Mouse (Mus musculus): ENCODE results near the gene Mettl7a1.
"Not testable (repeated sequence)": the region's sequence is repeated elsewhere in the genome, so short reads cannot be mapped to it uniquely, and the experiment has no call there.

Mettl7a1 gene

GRCm38 (mm10) chr15:100304019-100304991 lies at the start of gene Mettl7a1:
TSS of gene Mettl7a1 (plus strand) at chr15:100304140.
- DNase-seq, result peak; percentile 92 to 93

- no peak for DNase-seq
These were observed 47.6 kb upstream of the Mettl7a1 start for GRCm38 (mm10) chr15:100256386-100256785.

GRCm38 (mm10) chr15:100257305-100257704 lies 46.6 kb upstream of the Mettl7a1 start:
- DNase-seq, result no peak

GRCm38 (mm10) chr15:100258646-100259425 lies 45.1 kb upstream of the Mettl7a1 start:
- no peak for DNase-seq

- DNase-seq, result not testable (repeated sequence)
These were observed 43.6 kb upstream of the Mettl7a1 start for GRCm38 (mm10) chr15:100260351-100260750.

GRCm38 (mm10) chr15:100263246-100263905 lies 40.6 kb upstream of the Mettl7a1 start:
- peak in 1 of 2 experiments; percentile 25 for DNase-seq

- no peak for DNase-seq
These were observed 38.2 kb upstream of the Mettl7a1 start for GRCm38 (mm10) chr15:100265586-100266325.

GRCm38 (mm10) chr15:100268916-100269315 lies 35.0 kb upstream of the Mettl7a1 start:
- no peak for DNase-seq

- no peak for DNase-seq
These were observed 34.2 kb upstream of the Mettl7a1 start for GRCm38 (mm10) chr15:100269776-100270175.

GRCm38 (mm10) chr15:100270609-100271008 lies 33.3 kb upstream of the Mettl7a1 start:
- not testable (repeated sequence) for DNase-seq

- DNase-seq, result no peak
These were observed 32.5 kb upstream of the Mettl7a1 start for GRCm38 (mm10) chr15:100271411-100271810.

- not testable (repeated sequence) for DNase-seq
These were observed 30.1 kb upstream of the Mettl7a1 start for GRCm38 (mm10) chr15:100273791-100274308.

GRCm38 (mm10) chr15:100274790-100275559 lies 29.0 kb upstream of the Mettl7a1 start:
- no peak for DNase-seq

- DNase-seq, result no peak
These were observed 27.5 kb upstream of the Mettl7a1 start for GRCm38 (mm10) chr15:100276403-100276802.

GRCm38 (mm10) chr15:100277586-100277985 lies 26.4 kb upstream of the Mettl7a1 start:
- DNase-seq, result no peak

GRCm38 (mm10) chr15:100280626-100281025 lies 23.3 kb upstream of the Mettl7a1 start, which contains the start of gene Tmprss12:
TSS of gene Tmprss12 (plus strand) at chr15:100280837.
- DNase-seq, result no peak

GRCm38 (mm10) chr15:100288980-100289379 lies 15.0 kb upstream of the Mettl7a1 start:
- DNase-seq, result no peak

GRCm38 (mm10) chr15:100290858-100291257 lies 13.1 kb upstream of the Mettl7a1 start:
- no peak for DNase-seq

GRCm38 (mm10) chr15:100292326-100292725 lies 11.6 kb upstream of the Mettl7a1 start:
- DNase-seq, result no peak

GRCm38 (mm10) chr15:100297856-100298255 lies 6.1 kb upstream of the Mettl7a1 start:
- DNase-seq, result no peak

- no peak for DNase-seq
These were observed 3.4 kb upstream of the Mettl7a1 start for GRCm38 (mm10) chr15:100300499-100300898.

All from cerebellum, postnatal 25 days (tissue).